Mouse (Mus musculus) stomach, postnatal 0 days (tissue): ENCODE results near the gene Ucp2. TPM values are rescaled to one million over a fixed set of nuclear protein-coding genes. Genes with fewer than 3 reads are reported as not detected.

Source experiments
- ATAC-seq: fragments of 200-750 bp; cut with Nextera tagmentation; 2 replicates; pipeline ENCODE4 v1.8.0; 2017; ENCODE audit not compliant: low FRiP score, low TSS enrichment
- DNase-seq: peaks from one replicate; pipeline ENCODE4 v3.0.0-alpha.2; 2016; ENCODE audit warnings: low spot score
- H3K27ac ChIP-seq: fragments of 300-500 bp; sonication (generic); replicated peaks from 2 replicates; pipeline ENCODE4 v1.5.1; 2014; ENCODE audit warnings: mild to moderate bottlenecking, control low read depth
- H3K27me3 ChIP-seq: fragments of 300-500 bp; sonication (generic); 2 replicates; pipeline ENCODE4 v1.6.1; 2014; ENCODE audit warnings: low read length; ENCODE audit not compliant: control insufficient read depth, insufficient read depth
- H3K36me3 ChIP-seq: fragments of 300-500 bp; sonication (generic); 2 replicates; pipeline ENCODE4 v1.6.1; 2014; ENCODE audit warnings: low read length, mixed read lengths; ENCODE audit not compliant: control insufficient read depth, insufficient read depth
- H3K4me1 ChIP-seq: fragments of 300-500 bp; sonication (generic); replicated peaks from 2 replicates; pipeline ENCODE4 v1.6.1; 2014; ENCODE audit warnings: antibody characterized with exemption; ENCODE audit not compliant: control insufficient read depth, insufficient read depth
- H3K4me2 ChIP-seq: fragments of 300-500 bp; sonication (generic); replicated peaks from 2 replicates; pipeline ENCODE4 v1.6.1; 2014; ENCODE audit warnings: low read depth, mild to moderate bottlenecking, control low read depth, moderate library complexity
- H3K4me3 ChIP-seq: fragments of 300-500 bp; sonication (generic); 2 replicates; pipeline ENCODE4 v1.5.1; 2014; ENCODE audit warnings: low read depth, low read length, control low read depth
- H3K9ac ChIP-seq: fragments of 300-500 bp; sonication (generic); 2 replicates; pipeline ENCODE4 v1.6.1; 2014; ENCODE audit warnings: mild to moderate bottlenecking, low read length, control low read depth, mixed read lengths
- H3K9me3 ChIP-seq: fragments of 300-500 bp; sonication (generic); 2 replicates; pipeline ENCODE4 v1.6.1; 2016; ENCODE audit warnings: low read length; ENCODE audit not compliant: control insufficient read depth
- CTCF ChIP-seq: IDR thresholded peaks from 2 replicates; pipeline ENCODE4 v1.5.1; 2016; ENCODE audit warnings: antibody characterized with exemption, low read depth, mild to moderate bottlenecking, moderate library complexity
- EP300 ChIP-seq: optimal IDR thresholded peaks from 2 replicates; pipeline ENCODE3; 2016; ENCODE audit warnings: antibody characterized with exemption
- WGBS: fragments of 180-500 bp; shearing (Covaris S2); extraction: QIAGEN DNeasy Blood & Tissue Kit; methylation state at CpG from one replicate; pipeline ENCODE4 v1.1.7; 2014; 5-methylcytosine and 5-hydroxymethylcytosine counted together
- polyA plus RNA-seq: library from polyadenylated mRNA; unstranded; fragments of >200 nt; fragmentation: Nextera tagmentation; extraction: Ambion mirVana; gene quantifications from 2 replicates; pipeline ENCODE4 v1.2.1, GENCODE M21; 2015

The Ucp2 gene
- polyA plus RNA-seq, 1 experiment from 2014 or later: 618 TPM

DNA sequence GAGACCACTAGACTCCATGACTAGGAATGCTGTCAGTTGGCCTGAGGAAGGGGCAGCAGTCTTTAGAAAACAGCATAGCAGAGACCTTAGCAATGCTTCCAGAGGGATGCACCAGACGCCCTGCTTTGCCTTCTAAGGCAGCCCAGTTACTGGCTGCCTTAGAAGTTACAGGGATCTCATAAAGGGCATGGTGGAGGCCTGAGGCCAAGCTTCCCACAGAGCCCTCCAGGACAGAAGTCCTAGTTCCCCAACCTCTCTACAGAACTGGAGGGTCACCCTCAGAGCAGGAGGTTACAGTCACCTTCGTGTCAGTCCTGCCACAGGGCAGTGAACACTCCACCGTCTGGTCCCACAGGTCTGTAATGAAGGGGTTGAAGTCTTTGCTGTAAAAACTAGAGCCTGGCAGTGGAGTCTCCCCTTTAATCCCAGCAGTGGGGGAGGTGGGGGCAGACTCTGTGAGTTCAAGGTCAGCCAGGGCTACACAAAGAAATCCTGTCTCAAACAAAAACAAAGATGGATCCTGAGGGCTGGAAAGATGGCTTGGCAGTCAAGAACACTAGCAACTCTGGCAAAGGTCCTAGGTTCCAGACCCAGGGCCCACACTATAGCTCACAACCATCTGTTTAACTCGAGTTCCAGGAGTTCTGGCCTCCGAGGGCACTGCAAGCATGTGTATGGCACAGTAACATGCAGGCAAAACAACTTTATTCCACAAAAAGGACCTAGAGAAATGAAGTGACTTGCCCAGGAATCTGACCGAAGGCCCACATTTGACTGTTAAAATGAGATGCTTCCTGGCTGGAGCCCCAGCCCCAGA is 8.1 kb downstream of the Ucp2 start:
- no peak overlapping the region for H3K4me2 ChIP-seq
- DNase-seq: no peak
- 68% methylated on average over 6 of the region's 6 CpGs for WGBS
- peaks cover 3% of the 10 kb centered on the region for H3K4me1 ChIP-seq
- no peak overlapping the region for H3K9ac ChIP-seq
- no peaks in the 10 kb centered on the region for H3K9me3 ChIP-seq
- no peaks in the 10 kb centered on the region for H3K27me3 ChIP-seq
- TF ChIP-seq CTCF: no peak
- TF ChIP-seq EP300: no peak
- no peak overlapping the region for H3K4me3 ChIP-seq
- H3K27ac ChIP-seq: no peak overlapping the region
- H3K36me3 ChIP-seq: peaks cover 21% of the 10 kb centered on the region; the same call in 1 of the 2 replicates
- ATAC-seq: no peak

DNA sequence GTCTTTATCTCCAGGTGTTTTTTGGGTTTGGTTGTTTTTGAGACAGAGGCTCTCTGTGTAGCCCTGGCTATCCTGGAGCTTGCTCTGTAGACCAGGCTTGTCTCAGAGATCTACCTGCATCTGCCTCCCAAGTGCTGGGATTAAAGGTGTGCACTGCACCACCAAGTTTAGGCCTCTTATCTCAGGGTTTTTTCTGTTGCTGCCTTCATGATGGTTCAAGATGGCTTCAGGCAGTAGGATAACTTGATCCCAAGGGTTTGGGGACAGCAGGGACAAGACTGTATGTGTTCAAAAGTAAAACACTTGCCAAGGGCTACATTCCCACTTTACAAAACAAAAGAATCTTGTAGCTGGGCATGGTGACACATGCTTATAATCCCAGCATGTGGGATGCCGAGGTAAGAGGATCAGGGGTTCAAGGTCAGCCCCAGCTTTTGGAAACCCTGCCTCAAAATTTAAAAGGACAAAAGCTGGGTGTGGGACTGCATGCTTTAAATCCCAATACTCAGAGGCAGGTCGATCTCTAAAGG is 8.8 kb downstream of the Ucp2 start:
- Histone ChIP-seq H3K27ac (no peak overlapping the region), H3K27me3 (no peaks in the 10 kb centered on the region), H3K4me3 (no peak overlapping the region), H3K9me3 (no peaks in the 10 kb centered on the region), H3K9ac (no peak overlapping the region), H3K4me1 (no peaks in the 10 kb centered on the region), H3K36me3 (peaks cover 18% of the 10 kb centered on the region; the same call in 1 of the 2 replicates), H3K4me2 (no peak overlapping the region)
- no peak for TF ChIP-seq CTCF
- peak; percentile 43 for TF ChIP-seq EP300
- ATAC-seq (no peak), DNase-seq (no peak)
- 35% methylated on average over 2 of the region's 2 CpGs for WGBS

DNA sequence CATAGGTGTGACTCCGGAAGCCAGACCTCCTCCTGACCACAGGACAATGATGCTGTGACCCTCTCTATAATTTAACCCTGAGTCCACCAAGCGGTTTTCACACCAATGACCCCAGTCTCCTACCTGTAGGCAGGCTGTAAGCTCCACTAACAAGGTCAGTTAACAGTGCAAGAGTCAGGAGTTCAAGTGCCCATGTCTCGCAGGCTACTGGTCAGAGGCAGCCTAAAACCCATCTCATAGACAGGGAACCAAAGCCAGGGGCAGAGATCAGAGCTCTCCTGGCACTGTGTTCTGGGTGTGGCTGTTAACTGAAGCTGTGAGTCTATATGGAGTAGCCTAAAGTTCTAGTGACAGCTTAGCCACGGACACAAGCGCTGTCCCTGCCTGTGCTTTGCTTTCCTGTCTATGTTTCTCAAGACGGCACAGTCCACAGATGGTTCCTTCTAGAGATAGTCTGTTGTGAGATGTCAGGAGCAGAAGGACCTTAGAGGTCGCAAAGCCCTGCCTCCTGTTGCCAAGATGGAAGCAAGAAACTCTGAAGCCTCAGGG is 9.3 kb downstream of the Ucp2 start:
- H3K9me3 ChIP-seq: no peaks in the 10 kb centered on the region
- peaks cover 12% of the 10 kb centered on the region; the same call in 1 of the 2 replicates for H3K36me3 ChIP-seq
- ATAC-seq: peak; percentile 13; the same call in 1 of the 2 replicates
- WGBS: 59% methylated on average over 7 of the region's 7 CpGs
- no peak overlapping the region for H3K27ac ChIP-seq
- H3K4me2 ChIP-seq: no peak overlapping the region
- H3K4me3 ChIP-seq: no peak overlapping the region
- H3K4me1 ChIP-seq: no peaks in the 10 kb centered on the region
- no peak overlapping the region for H3K9ac ChIP-seq
- DNase-seq: no peak
- no peak for TF ChIP-seq CTCF
- TF ChIP-seq EP300: no peak
- H3K27me3 ChIP-seq: no peaks in the 10 kb centered on the region

DNA sequence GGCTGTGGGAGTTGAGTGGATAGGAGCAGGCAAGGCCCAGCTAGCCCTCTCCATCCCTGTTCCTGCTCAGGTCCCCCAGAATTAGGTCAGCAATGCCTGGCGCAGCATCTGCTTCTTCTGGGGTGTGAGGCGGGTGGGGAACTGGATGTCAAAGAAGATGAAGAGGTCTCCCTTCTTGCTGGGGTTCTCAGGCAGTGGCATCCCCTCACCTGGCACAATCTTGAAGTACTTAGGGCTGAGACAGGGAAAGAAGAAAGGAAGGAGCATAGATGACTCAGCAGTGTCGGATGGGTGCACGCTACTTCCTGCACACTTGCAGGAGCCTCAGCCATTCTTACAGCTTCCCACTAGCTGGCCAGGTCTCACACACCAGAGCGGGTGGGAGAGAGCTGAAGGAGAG is 9.9 kb downstream of the Ucp2 start:
- peak; percentile 51 for DNase-seq
- WGBS: 66% methylated on average over 5 of the region's 5 CpGs
- no peaks in the 10 kb centered on the region for H3K9me3 ChIP-seq
- H3K27me3 ChIP-seq: no peaks in the 10 kb centered on the region
- no peak overlapping the region for H3K27ac ChIP-seq
- no peak overlapping the region for H3K4me2 ChIP-seq
- TF ChIP-seq EP300 (no peak), CTCF (no peak)
- H3K4me1 ChIP-seq: no peaks in the 10 kb centered on the region
- peak; percentile 17 for ATAC-seq
- H3K4me3 ChIP-seq: no peak overlapping the region
- peaks cover 11% of the 10 kb centered on the region; the same call in 1 of the 2 replicates for H3K36me3 ChIP-seq
- no peak overlapping the region for H3K9ac ChIP-seq

DNA sequence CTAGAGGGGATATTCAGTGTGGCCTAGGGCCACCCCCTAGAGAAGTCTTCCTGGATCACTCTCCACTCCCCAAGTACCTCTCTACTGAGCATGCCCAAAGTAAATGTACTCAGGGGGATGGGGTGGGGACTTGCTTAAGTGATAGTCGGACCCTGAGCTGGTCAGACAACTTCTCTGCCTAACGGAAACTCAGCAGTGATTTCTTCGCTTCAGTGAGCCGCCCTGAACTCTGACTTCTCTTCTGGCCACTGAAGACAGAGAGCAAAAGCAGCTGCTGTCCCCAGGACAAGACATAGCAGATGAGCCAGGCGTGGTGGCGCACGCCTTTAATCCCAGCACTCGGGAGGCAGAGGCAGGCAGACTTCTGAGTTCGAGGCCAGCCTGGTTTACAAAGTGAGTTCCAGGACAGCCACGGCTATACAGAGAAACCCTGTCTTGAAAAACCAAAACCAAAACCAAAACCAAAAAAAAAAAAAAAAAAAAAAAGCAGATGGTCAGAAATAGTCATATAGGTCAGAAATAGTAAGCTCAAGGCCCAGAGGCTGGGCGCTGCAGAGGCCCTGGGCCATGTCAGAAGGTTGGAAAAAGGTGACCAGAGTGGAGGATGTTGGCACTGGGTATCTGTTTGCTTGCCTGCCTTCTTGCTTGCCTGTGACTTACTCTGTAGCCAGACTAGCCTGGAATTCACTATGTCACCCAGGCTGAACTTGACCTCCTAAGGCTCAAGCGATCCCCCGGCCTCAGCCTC is 11.8 kb downstream of the Ucp2 start:
- H3K4me2 ChIP-seq: no peak overlapping the region
- H3K27me3 ChIP-seq: no peaks in the 10 kb centered on the region
- 68% methylated on average over 13 of the region's 13 CpGs for WGBS
- H3K4me1 ChIP-seq: no peaks in the 10 kb centered on the region
- H3K4me3 ChIP-seq: no peak overlapping the region
- ATAC-seq: no peak
- no peaks in the 10 kb centered on the region for H3K9me3 ChIP-seq
- no peak overlapping the region for H3K27ac ChIP-seq
- H3K9ac ChIP-seq: no peak overlapping the region
- no peak for TF ChIP-seq CTCF
- no peak for TF ChIP-seq EP300
- no peak for DNase-seq
- no peaks in the 10 kb centered on the region for H3K36me3 ChIP-seq
